Mouse (Mus musculus): ENCODE measurements around the gene Furin. TPM values are rescaled to one million over a fixed set of nuclear protein-coding genes. Genes with fewer than 3 reads are reported as not detected.

Furin gene
- polyA plus RNA-seq, 1 experiment, result 35.7 TPM

- no peak for TF ChIP-seq CTCF (IDR thresholded peaks at IDR 0.05; ENCODE audit: extremely low read depth, insufficient read depth, insufficient read length, insufficient replicate concordance)
- no peak for TF ChIP-seq POLR2A (IDR thresholded peaks at IDR 0.05; ENCODE audit: low read depth, low read length)
- DNase-seq (ENCODE audit: low read depth in 1 of 2, low spot score in 2 of 2), result no peak
- H3K4me1 ChIP-seq (ENCODE audit: control insufficient read depth, insufficient read depth, insufficient read length), result peaks cover 13% of the 10 kb centered on the region; the same call in 1 of the 2 replicates
- H3K36me3 ChIP-seq (ENCODE audit: control insufficient read depth, insufficient read depth, low read length), result peaks cover 3% of the 10 kb centered on the region
- no peak overlapping the region for H3K4me3 ChIP-seq (ENCODE audit: extremely low read depth, insufficient read depth, insufficient read length)
- no peak overlapping the region for H3K27ac ChIP-seq (ENCODE audit: insufficient read depth, low read length)
- no peaks in the 10 kb centered on the region for H3K27me3 ChIP-seq (ENCODE audit: control insufficient read depth, insufficient read depth, low read length)
- 86% methylated on average over 3 of the region's 3 CpGs for WGBS
Measured at GRCm38 (mm10) chr7:80374733-80375132, 30.5 kb downstream of the Furin start.

GRCm38 (mm10) chr7:80374280-80374679 is 31.0 kb downstream of the Furin start:
- WGBS, result 48% methylated on average over 3 of the region's 3 CpGs
- no peak for DNase-seq (ENCODE audit: low read depth in 1 of 2, low spot score in 2 of 2)
- Histone ChIP-seq H3K27ac (ENCODE audit: insufficient read depth, low read length) (peak overlapping the region; percentile 60), H3K27me3 (ENCODE audit: control insufficient read depth, insufficient read depth, low read length) (no peaks in the 10 kb centered on the region), H3K4me1 (ENCODE audit: control insufficient read depth, insufficient read depth, insufficient read length) (peaks cover 17% of the 10 kb centered on the region; the same call in 1 of the 2 replicates), H3K36me3 (ENCODE audit: control insufficient read depth, insufficient read depth, low read length) (peaks cover 3% of the 10 kb centered on the region), H3K4me3 (ENCODE audit: extremely low read depth, insufficient read depth, insufficient read length) (no peak overlapping the region)
- TF ChIP-seq CTCF (IDR thresholded peaks at IDR 0.05; ENCODE audit: extremely low read depth, insufficient read depth, insufficient read length, insufficient replicate concordance), result no peak
- no peak for TF ChIP-seq POLR2A (IDR thresholded peaks at IDR 0.05; ENCODE audit: low read depth, low read length)

GRCm38 (mm10) chr7:80373850-80374249 is 31.4 kb downstream of the Furin start:
- TF ChIP-seq CTCF (IDR thresholded peaks at IDR 0.05; ENCODE audit: extremely low read depth, insufficient read depth, insufficient read length, insufficient replicate concordance), result no peak
- TF ChIP-seq POLR2A (IDR thresholded peaks at IDR 0.05; ENCODE audit: low read depth, low read length), result no peak
- peak overlapping the region; percentile 60 for H3K27ac ChIP-seq (ENCODE audit: insufficient read depth, low read length)
- H3K27me3 ChIP-seq (ENCODE audit: control insufficient read depth, insufficient read depth, low read length), result no peaks in the 10 kb centered on the region
- H3K4me1 ChIP-seq (ENCODE audit: control insufficient read depth, insufficient read depth, insufficient read length), result peaks cover 21% of the 10 kb centered on the region; the same call in 1 of the 2 replicates
- H3K4me3 ChIP-seq (ENCODE audit: extremely low read depth, insufficient read depth, insufficient read length), result no peak overlapping the region
- peaks cover 3% of the 10 kb centered on the region for H3K36me3 ChIP-seq (ENCODE audit: control insufficient read depth, insufficient read depth, low read length)
- 16% methylated on average over 12 of the region's 12 CpGs for WGBS
- peak in 1 of 2 experiments; percentile 26 for DNase-seq (ENCODE audit: low read depth in 1 of 2, low spot score in 2 of 2)

- WGBS, result 26% methylated on average over 4 of the region's 4 CpGs
- no peak for TF ChIP-seq CTCF (IDR thresholded peaks at IDR 0.05; ENCODE audit: extremely low read depth, insufficient read depth, insufficient read length, insufficient replicate concordance)
- no peak overlapping the region for H3K4me3 ChIP-seq (ENCODE audit: extremely low read depth, insufficient read depth, insufficient read length)
- H3K27ac ChIP-seq (ENCODE audit: insufficient read depth, low read length), result peak overlapping the region; percentile 60
- no peak for DNase-seq (ENCODE audit: low read depth in 1 of 2, low spot score in 2 of 2)
- 0 out of 2 replicates have a peak, but pooled peaks cover 1% of the 10 kb centered on the region for H3K36me3 ChIP-seq (ENCODE audit: control insufficient read depth, insufficient read depth, low read length)
- H3K4me1 ChIP-seq (ENCODE audit: control insufficient read depth, insufficient read depth, insufficient read length), result peaks cover 25% of the 10 kb centered on the region; the same call in 1 of the 2 replicates
- no peaks in the 10 kb centered on the region for H3K27me3 ChIP-seq (ENCODE audit: control insufficient read depth, insufficient read depth, low read length)
Measured at GRCm38 (mm10) chr7:80373352-80373751, 31.9 kb downstream of the Furin start.

GRCm38 (mm10) chr7:80372667-80373066 is 32.6 kb downstream of the Furin start:
- TF ChIP-seq CTCF (IDR thresholded peaks at IDR 0.05; ENCODE audit: extremely low read depth, insufficient read depth, insufficient read length, insufficient replicate concordance) (no peak), POLR2A (IDR thresholded peaks at IDR 0.05; ENCODE audit: low read depth, low read length) (no peak)
- H3K27ac ChIP-seq (ENCODE audit: insufficient read depth, low read length), result no peak overlapping the region
- WGBS, result 31% methylated on average over 2 of the region's 2 CpGs

GRCm38 (mm10) chr7:80372166-80372565 is 33.1 kb downstream of the Furin start:
- Histone ChIP-seq H3K4me3 (ENCODE audit: extremely low read depth, insufficient read depth, insufficient read length) (no peak overlapping the region), H3K4me1 (ENCODE audit: control insufficient read depth, insufficient read depth, insufficient read length) (peaks cover 28% of the 10 kb centered on the region; the same call in 1 of the 2 replicates), H3K36me3 (ENCODE audit: control insufficient read depth, insufficient read depth, low read length) (peaks cover 4% of the 10 kb centered on the region), H3K27ac (ENCODE audit: insufficient read depth, low read length) (no peak overlapping the region), H3K27me3 (ENCODE audit: control insufficient read depth, insufficient read depth, low read length) (no peaks in the 10 kb centered on the region)
- DNase-seq (ENCODE audit: low read depth in 1 of 2, low spot score in 2 of 2), result no peak
- TF ChIP-seq POLR2A (IDR thresholded peaks at IDR 0.05; ENCODE audit: low read depth, low read length), result no peak
- no peak for TF ChIP-seq CTCF (IDR thresholded peaks at IDR 0.05; ENCODE audit: extremely low read depth, insufficient read depth, insufficient read length, insufficient replicate concordance)
- 91% methylated on average over 3 of the region's 3 CpGs for WGBS

More at GRCm38 (mm10) chr7:80372667-80373066, 32.6 kb downstream of the Furin start:
- H3K27me3 ChIP-seq (ENCODE audit: control insufficient read depth, insufficient read depth, low read length), result no peaks in the 10 kb centered on the region
- DNase-seq (ENCODE audit: low read depth in 1 of 2, low spot score in 2 of 2), result no peak
- peaks cover 28% of the 10 kb centered on the region; the same call in 1 of the 2 replicates for H3K4me1 ChIP-seq (ENCODE audit: control insufficient read depth, insufficient read depth, insufficient read length)
- H3K4me3 ChIP-seq (ENCODE audit: extremely low read depth, insufficient read depth, insufficient read length), result no peak overlapping the region
- peaks cover 3% of the 10 kb centered on the region for H3K36me3 ChIP-seq (ENCODE audit: control insufficient read depth, insufficient read depth, low read length)

- TF ChIP-seq POLR2A (IDR thresholded peaks at IDR 0.05; ENCODE audit: low read depth, low read length), result no peak
- TF ChIP-seq CTCF (IDR thresholded peaks at IDR 0.05; ENCODE audit: extremely low read depth, insufficient read depth, insufficient read length, insufficient replicate concordance), result peak; percentile 82
- H3K36me3 ChIP-seq (ENCODE audit: control insufficient read depth, insufficient read depth, low read length), result peaks cover 9% of the 10 kb centered on the region
- H3K4me3 ChIP-seq (ENCODE audit: extremely low read depth, insufficient read depth, insufficient read length), result peak within 1 kb of the TSS; percentile 74
- H3K27me3 ChIP-seq (ENCODE audit: control insufficient read depth, insufficient read depth, low read length), result no peaks in the 10 kb centered on the region
- peak in 1 of 2 experiments; percentile 78 for DNase-seq (ENCODE audit: low read depth in 1 of 2, low spot score in 2 of 2)
- H3K27ac ChIP-seq (ENCODE audit: insufficient read depth, low read length), result peak within 1 kb of the TSS; percentile 77
- under 1% methylated on average over 64 of the region's 86 CpGs for WGBS
- H3K4me1 ChIP-seq (ENCODE audit: control insufficient read depth, insufficient read depth, insufficient read length), result peaks cover 28% of the 10 kb centered on the region; the same call in 1 of the 2 replicates
Measured at GRCm38 (mm10) chr7:80371041-80371751, 34.0 kb downstream of the Furin start, which contains the start of gene Man2a2. Gene Man2a2, minus strand, starts transcription at chr7:80371375.
